Mouse (Mus musculus) monocyte, adult 59 days (primary cell): ENCODE data around the gene Btbd3. TPM values are rescaled to one million over a fixed set of nuclear protein-coding genes. Genes with fewer than 3 reads are reported as not detected.

ENCODE experiments used
- total RNA-seq, 2 experiments: library from RNA; stranded (reverse); gene quantifications; one replicate each; pipeline ENCODE4 v1.2.4; 2023

Btbd3 gene
- total RNA-seq = 1 to 10 TPM; 3.6 to 3.9 TPM

GRCm38 (mm10) chr2:138256411-138256810, at the start of gene Btbd3:
Gene Btbd3 (plus strand): TSS chr2:138256565.

